Comparison of ENCODE assay signal across 18 mouse cellular contexts in the genomic region with DNA sequence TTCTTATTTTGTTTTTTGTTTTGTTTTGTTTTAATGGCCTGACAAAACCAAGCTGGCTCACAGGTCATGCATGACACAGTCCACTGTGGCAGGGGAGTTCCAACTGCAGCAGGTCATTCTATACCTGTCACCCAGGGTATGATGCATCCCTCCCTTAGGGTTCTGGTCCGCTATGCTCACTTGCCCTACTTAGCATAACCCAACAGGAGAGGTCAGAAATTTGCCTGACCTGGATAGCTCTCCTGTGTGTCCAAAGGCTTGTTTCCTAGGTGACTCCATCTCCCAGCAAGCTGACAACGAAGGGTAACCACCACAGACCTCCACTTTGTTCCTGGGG. TPM values are rescaled to one million over a fixed set of nuclear protein-coding genes. Genes with fewer than 3 reads are reported as not detected.
"Had no signal": no experiment of that assay in that cellular context is flagged by ENCODE, and none has a peak within 500 bp of the region (broad histone marks: within the 10 kb centered on the region; RNA-seq: fewer than 3 reads in every experiment).

No protein-coding gene starts in this region.

- H3K9ac ChIP-seq: liver, embryonic 15.5 days; liver, postnatal 0 days; lung, embryonic 14.5 days; midbrain, embryonic 12.5 days; neural tube, embryonic 12.5 days; stomach, embryonic 15.5 days had no signal

- H3K4me2 ChIP-seq: liver, embryonic 15.5 days; lung, embryonic 14.5 days; midbrain, embryonic 12.5 days; neural tube, embryonic 12.5 days; stomach, embryonic 15.5 days had no signal

- H3K36me3 ChIP-seq: liver, embryonic 15.5 days; midbrain, embryonic 12.5 days; neural tube, embryonic 12.5 days; stomach, embryonic 15.5 days had no signal

- H3K9me3 ChIP-seq: liver, embryonic 15.5 days; megakaryocyte, embryonic 14.5 days; midbrain, embryonic 12.5 days; neural tube, embryonic 12.5 days; stomach, embryonic 15.5 days had no signal

- H3K4me3 ChIP-seq: liver, embryonic 15.5 days; megakaryocyte, embryonic 14.5 days; midbrain, embryonic 12.5 days; neural tube, embryonic 12.5 days; stomach, embryonic 15.5 days had no signal

- H3K27ac ChIP-seq: liver, embryonic 15.5 days; midbrain, embryonic 12.5 days; neural tube, embryonic 12.5 days; stomach, embryonic 15.5 days; stomach, postnatal 0 days had no signal

- H3K27me3 ChIP-seq: liver, embryonic 15.5 days; megakaryocyte, embryonic 14.5 days; midbrain, embryonic 12.5 days; neural tube, embryonic 12.5 days; stomach, embryonic 15.5 days had no signal

- ATAC-seq: liver, postnatal 0 days had no signal

- H3K4me1 ChIP-seq: midbrain, embryonic 12.5 days; neural tube, embryonic 12.5 days had no signal

- DNase-seq: liver, postnatal 0 days; lung, embryonic 14.5 days; lung, postnatal 10 days; lung, postnatal 4 days; midbrain, embryonic 14.5 days; right cerebral cortex, postnatal 14 days; thymus, adult 2 months; thymus, postnatal 25 days; thymus, postnatal 4 days had no signal

RNA-seq across cellular contexts. Expression of gene Spn, which starts 8.6 kb away (rescaled TPM):
- polyA plus RNA-seq: lung, embryonic 14.5 days; midbrain, embryonic 14.5 days; midbrain, postnatal 0 days; neural tube, embryonic 14.5 days had no signal

RNA-seq across cellular contexts. Expression of gene Qprt, which starts 24.2 kb away (rescaled TPM):
- polyA plus RNA-seq: neural tube, embryonic 14.5 days had no signal

RNA-seq across cellular contexts. Expression of gene Zg16, which starts 59.1 kb away (rescaled TPM):
- polyA plus RNA-seq: lung, embryonic 14.5 days; lung, embryonic 16.5 days; midbrain, embryonic 12.5 days; midbrain, embryonic 14.5 days; midbrain, postnatal 0 days; neural tube, embryonic 12.5 days; neural tube, embryonic 14.5 days had no signal
